Mouse (Mus musculus) bone marrow, adult 2 months (tissue): ENCODE results near the gene Zfp598. TPM values are rescaled to one million over a fixed set of nuclear protein-coding genes. Genes with fewer than 3 reads are reported as not detected.

ENCODE experiments used
- H3K27ac ChIP-seq: fragments of 200-500 bp; 2 replicates; pipeline ENCODE4 v1.5.1; 2012; ENCODE audit warnings: low read depth, mild to moderate bottlenecking, control low read depth, inconsistent platforms, low read length; ENCODE audit not compliant: control insufficient read depth, poor library complexity, insufficient read depth
- H3K4me1 ChIP-seq: fragments of 200-500 bp; 2 replicates; pipeline ENCODE4 v1.6.1; 2011; ENCODE audit warnings: low read length; ENCODE audit not compliant: control insufficient read depth, insufficient read depth
- H3K4me3 ChIP-seq: fragments of 200-500 bp; replicated peaks from 2 replicates; pipeline ENCODE3; 2011; ENCODE audit warnings: mild to moderate bottlenecking, low read depth, low read length, control low read depth; ENCODE audit not compliant: control insufficient read depth
- CTCF ChIP-seq: fragments of 200-500 bp; IDR thresholded peaks from 2 replicates; pipeline ENCODE4 v1.5.1; 2011; ENCODE audit warnings: low read length, control low read depth; ENCODE audit not compliant: control insufficient read depth, insufficient read depth
- POLR2A ChIP-seq: fragments of 200-500 bp; IDR thresholded peaks from 2 replicates; pipeline ENCODE4 v1.6.1; 2011; ENCODE audit warnings: low read depth, mild to moderate bottlenecking, control low read depth, low read length, borderline replicate concordance; ENCODE audit not compliant: control insufficient read depth
- WGBS: fragments of 180-500 bp; shearing (Covaris S2); methylation state at CpG from one replicate; pipeline ENCODE4 v1.1.7; 2018; 5-methylcytosine and 5-hydroxymethylcytosine counted together
- polyA plus RNA-seq: library from polyadenylated mRNA; stranded (reverse); fragments of >200 nt; gene quantifications from 2 replicates; pipeline ENCODE4 v1.2.4, GENCODE M21; 2011; ENCODE audit warnings: low replicate concordance; ENCODE audit not compliant: missing spikeins, insufficient read depth, insufficient read length

Zfp598 gene
- polyA plus RNA-seq, 1 experiment, result 29.3 TPM

- 88% methylated on average over 5 of the region's 5 CpGs for WGBS
- no peak overlapping the region for H3K4me3 ChIP-seq
- TF ChIP-seq POLR2A, result no peak
- TF ChIP-seq CTCF, result no peak
- H3K27ac ChIP-seq, result no peak overlapping the region
- H3K4me1 ChIP-seq, result peaks cover 7% of the 10 kb centered on the region
These were observed 33.8 kb upstream of the Zfp598 start for GRCm38 (mm10) chr17:24635694-24636093.

GRCm38 (mm10) chr17:24636781-24637481 is 32.6 kb upstream of the Zfp598 start:
- Histone ChIP-seq H3K4me3 (no peak overlapping the region), H3K4me1 (peaks cover 5% of the 10 kb centered on the region), H3K27ac (no peak overlapping the region)
- 73% methylated on average over 5 of the region's 5 CpGs for WGBS
- TF ChIP-seq POLR2A (no peak), CTCF (no peak)

GRCm38 (mm10) chr17:24638214-24638613 is 31.3 kb upstream of the Zfp598 start:
- TF ChIP-seq POLR2A, result no peak
- TF ChIP-seq CTCF, result no peak
- H3K4me1 ChIP-seq, result peaks cover 2% of the 10 kb centered on the region
- 85% methylated on average over 4 of the region's 4 CpGs for WGBS
- no peak overlapping the region for H3K4me3 ChIP-seq
- no peak overlapping the region for H3K27ac ChIP-seq

GRCm38 (mm10) chr17:24638840-24639239 is 30.6 kb upstream of the Zfp598 start:
- Histone ChIP-seq H3K27ac (no peak overlapping the region), H3K4me3 (no peak overlapping the region), H3K4me1 (no peaks in the 10 kb centered on the region)
- 76% methylated on average over 9 of the region's 9 CpGs for WGBS
- no peak for TF ChIP-seq CTCF
- TF ChIP-seq POLR2A, result no peak

GRCm38 (mm10) chr17:24639571-24639988 is 29.9 kb upstream of the Zfp598 start:
- H3K4me1 ChIP-seq, result no peaks in the 10 kb centered on the region
- no peak overlapping the region for H3K27ac ChIP-seq
- TF ChIP-seq CTCF, result no peak
- no peak for TF ChIP-seq POLR2A
- WGBS, result 91% methylated on average over 5 of the region's 5 CpGs
- H3K4me3 ChIP-seq, result no peak overlapping the region

- WGBS, result 82% methylated on average over 7 of the region's 7 CpGs
- TF ChIP-seq CTCF, result no peak
- no peak for TF ChIP-seq POLR2A
These were observed 29.4 kb upstream of the Zfp598 start for GRCm38 (mm10) chr17:24640119-24640518.

GRCm38 (mm10) chr17:24640581-24640980 is 28.9 kb upstream of the Zfp598 start:
- Histone ChIP-seq H3K27ac (no peak overlapping the region), H3K4me3 (no peak overlapping the region), H3K4me1 (no peaks in the 10 kb centered on the region)
- TF ChIP-seq CTCF, result no peak
- no peak for TF ChIP-seq POLR2A
- 90% methylated on average over 15 of the region's 15 CpGs for WGBS

More at GRCm38 (mm10) chr17:24640119-24640518, 29.4 kb upstream of the Zfp598 start:
- no peak overlapping the region for H3K4me3 ChIP-seq
- no peaks in the 10 kb centered on the region for H3K4me1 ChIP-seq
- no peak overlapping the region for H3K27ac ChIP-seq

- Histone ChIP-seq H3K27ac (no peak overlapping the region), H3K4me3 (no peak overlapping the region), H3K4me1 (no peaks in the 10 kb centered on the region)
- 90% methylated on average over 14 of the region's 14 CpGs for WGBS
- TF ChIP-seq CTCF, result no peak
- no peak for TF ChIP-seq POLR2A
These were observed 27.5 kb upstream of the Zfp598 start for GRCm38 (mm10) chr17:24641944-24642343.
